Mouse (Mus musculus): ENCODE results near the gene Pdzd2.

Pdzd2 gene

DNA sequence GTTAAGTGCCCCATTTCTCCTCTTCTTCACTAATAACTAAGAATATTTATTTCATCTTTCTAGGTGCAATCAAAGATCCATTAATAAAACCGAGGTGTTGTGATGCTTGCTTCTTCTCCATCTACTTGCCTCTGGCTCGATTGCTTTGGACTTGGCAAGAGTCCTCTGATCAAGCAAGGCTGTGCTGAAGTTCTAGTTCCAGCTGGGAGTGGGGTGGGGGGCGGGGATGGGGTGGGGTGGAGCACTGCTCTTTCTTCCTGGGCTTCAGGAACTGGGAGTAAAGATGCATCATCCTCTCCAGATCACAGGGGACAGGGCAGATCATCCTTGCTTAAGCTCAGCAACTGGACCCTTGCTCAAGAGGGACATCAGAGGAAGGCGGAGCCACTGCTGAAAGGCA is 5.5 kb downstream of the Pdzd2 start:
- in situ Hi-C loops (cut with MboI, MseI) = no loop called here

DNA sequence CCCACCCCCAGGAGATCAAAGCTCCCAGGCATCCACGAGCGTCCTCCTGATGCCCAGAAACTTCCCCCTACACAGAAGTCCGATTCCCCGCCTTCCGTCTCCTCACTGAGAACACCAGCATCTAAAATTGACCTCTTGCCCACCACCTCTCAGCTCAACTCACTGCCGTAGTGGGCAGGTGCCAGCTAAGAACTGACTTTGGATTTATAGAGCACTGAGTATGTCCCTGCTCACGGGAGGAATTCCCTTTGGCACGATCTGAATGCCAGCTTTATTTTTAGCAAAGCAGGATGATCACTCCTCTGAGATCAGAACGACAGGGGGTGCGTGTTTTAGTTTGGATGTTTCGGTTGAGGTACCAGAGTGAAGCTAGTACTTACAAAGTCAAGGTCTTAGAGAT is 7.1 kb downstream of the Pdzd2 start:
- in situ Hi-C loops (cut with MboI, MseI) = no loop called here

DNA sequence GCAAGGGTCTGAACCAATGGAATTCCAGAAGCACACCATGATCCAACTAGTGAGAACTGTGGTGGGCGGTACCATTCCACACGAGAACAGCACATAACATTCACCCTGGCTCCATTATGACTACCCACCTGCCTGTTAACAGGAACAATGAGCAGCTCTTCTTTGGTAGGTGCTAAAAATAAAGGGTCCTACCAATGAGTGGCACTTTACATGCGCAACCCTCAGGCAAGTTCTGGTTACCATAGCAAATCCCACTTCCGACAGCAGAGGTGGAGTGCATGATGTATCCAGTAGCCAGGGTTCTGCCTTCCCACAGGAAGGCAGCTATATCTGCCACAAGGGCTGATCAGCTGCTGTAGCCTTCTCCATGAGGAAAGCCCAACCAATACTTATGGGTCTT is 11.3 kb downstream of the Pdzd2 start:
- in situ Hi-C loops (cut with MboI, MseI) = no loop called here

DNA sequence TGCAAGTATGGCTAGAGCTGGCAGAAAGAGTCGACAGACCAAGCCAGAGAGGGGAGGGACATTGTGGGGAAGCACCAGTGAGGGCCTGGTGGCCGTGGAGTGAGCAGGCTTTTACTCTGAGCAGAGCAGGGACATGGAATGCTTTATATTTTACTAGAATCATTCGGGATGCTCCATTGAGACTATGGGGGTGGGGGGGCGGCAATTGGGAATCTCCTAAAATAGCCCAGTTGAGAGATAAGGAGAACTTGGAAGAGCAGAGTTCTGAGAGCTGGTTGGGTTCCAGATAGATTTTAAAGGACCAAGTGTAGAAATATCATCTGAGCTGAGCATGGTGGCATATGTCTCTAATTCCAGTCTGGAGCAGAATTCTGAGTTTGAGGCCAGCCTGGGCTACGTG is 14.5 kb downstream of the Pdzd2 start:
- in situ Hi-C loops (cut with MboI, MseI) = no loop called here

DNA sequence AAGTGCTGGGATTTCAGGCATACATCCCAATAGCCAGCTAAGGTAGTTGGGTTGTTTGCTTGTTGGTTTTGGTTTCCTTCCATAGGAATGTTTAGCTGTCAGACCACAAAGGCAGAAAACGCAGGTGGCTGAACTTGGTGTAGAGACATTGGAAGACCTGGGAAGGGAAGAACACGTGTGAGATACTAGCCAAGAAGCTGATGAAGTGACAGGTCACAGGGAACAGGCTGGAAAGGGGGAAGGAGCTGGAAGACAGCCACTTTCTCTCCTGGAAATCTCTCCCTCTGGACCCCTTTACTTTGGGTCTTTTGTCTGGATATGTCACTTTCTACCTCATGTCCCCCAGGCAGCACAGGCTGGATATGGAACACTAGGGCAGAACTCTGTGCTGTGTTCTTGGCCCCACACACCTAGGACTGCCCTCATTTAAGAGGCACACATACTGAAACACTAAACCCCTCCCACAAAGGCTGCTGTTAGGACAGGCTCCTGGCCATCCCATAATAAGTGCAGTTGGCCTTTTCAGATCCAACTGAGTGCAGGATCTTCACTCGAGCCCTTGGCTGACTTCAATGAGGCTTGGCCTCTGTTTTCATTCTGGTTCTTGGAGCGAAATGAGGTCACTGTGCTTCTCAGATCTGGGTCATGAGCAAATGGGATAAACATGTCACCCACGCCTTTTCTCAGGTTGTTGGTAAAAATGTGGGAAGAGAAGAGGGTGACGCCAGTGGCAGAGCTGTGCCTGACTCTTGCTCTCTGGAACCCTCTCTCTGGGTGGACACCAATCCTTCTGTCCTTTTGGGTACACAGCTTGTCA is 17.8 kb downstream of the Pdzd2 start:
- in situ Hi-C loops (cut with MboI, MseI) = no loop called here

DNA sequence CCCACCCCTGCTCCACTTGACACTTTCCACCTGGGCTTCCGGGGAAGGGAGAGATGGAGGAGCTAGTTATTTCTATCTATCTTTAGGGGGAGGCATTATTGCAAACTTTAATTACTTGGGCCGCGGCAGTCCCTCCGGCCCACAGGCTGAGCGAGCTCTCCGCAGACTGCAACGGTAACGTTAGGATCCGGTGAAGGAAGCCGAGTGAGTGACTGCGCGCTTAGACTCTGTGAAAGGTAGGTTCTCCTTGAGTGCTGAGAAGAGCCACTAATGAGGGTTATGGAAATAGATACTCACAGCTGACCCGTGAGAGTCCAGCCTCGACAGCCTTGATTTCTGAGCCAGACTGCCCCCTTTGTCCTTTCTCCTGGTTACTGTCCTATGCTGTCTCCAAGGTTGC is 20.9 kb downstream of the Pdzd2 start:
- in situ Hi-C loops (cut with MboI, MseI) = no loop called here

DNA sequence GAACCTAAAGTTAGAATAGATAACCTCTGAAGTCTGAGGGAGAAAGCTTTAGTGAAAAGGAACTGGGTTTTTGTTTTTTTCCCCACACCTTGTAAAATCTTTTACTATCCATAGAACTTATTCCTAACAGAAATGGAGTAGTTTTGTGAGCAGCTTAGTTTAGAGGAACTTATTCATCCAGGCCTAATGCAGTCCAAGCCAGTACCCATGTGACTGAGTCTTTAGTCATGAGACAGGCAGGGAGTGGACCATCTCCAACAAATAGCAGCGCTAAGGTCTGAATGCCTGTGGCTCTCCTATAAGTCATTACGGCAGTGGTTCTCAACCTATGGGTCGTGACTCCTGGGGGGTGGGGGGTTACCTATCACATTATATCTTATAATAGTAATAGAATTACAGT is 22.3 kb downstream of the Pdzd2 start:
- in situ Hi-C loops (cut with MboI, MseI) = no loop called here

DNA sequence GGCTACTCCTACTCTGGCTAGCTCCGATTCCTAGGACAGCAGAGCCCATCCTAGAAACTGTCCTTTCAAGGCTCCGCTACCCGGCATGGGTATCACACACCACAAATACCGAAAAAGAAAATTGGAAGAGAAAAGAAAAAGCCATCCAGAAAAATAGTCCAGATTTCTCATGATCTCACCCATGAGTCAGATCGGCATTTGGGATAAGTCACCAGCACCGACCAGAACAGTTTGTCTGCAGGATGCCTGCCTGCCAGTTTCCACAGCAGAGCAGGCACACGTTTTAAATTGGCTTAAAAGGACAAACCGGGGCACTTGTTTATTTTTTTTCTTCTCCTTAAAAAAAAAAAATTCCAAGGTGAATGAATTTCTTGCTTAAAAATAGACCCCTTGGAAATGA is 22.8 kb downstream of the Pdzd2 start:
- in situ Hi-C loops (cut with MboI, MseI) = no loop called here

DNA sequence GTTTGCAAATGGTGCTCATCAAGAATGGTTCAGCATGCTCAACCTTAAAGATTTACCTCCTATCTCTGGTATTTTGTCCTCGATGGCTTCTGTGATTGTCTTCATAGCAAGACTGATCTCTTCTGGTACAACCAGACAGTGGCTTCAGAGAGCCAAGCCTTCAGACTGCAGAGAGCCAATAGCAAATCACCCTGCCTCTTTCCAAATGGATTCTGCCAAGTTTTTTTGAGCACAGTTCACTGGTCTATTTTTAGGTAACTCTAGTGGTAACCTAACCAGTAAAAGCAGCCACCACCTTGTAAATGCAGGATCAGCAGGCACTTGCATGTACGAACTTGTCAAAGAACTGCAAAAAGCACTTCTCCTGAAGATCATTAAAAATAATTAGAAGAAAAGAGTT is 25.4 kb downstream of the Pdzd2 start:
- in situ Hi-C loops (cut with MboI, MseI) = no loop called here

DNA sequence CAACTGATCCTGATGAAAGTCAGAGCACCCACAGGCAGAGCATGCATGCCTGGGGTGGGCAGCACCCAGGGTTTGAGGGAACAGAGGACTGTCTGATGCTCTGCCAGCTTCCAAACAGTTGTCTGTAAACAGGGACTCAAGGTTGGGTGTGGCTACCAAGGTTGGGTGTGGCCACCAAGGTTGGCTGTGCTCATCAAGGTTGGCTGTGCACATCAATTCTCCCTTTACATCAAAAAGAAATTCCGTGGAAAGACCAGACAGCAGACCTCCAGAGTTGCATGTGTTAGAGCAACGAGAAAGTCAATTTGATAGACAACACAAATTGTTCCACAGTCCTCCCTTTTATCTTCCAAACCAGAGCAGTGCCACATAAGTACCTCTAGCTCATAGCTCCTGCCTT is 26.5 kb downstream of the Pdzd2 start:
- in situ Hi-C loops (cut with MboI, MseI) = no loop called here

DNA sequence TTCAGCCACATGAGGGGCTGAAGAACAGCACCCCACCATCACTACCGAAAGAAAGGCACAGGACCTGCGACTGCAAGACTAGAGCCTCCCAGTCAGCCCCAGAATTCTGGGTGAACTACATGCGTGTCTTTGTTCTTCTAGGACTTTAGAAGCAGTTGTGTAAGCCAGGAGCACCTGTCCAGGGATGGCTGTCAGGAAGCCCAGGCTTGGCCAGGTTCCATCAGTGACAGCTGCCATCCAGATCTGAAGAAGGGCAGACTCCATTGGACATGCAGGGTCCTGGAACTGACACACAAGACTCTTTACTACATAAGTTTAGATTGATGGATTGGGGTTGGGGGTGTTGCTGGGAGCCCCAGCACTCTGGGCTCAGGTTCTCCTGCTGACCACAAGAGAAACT is 29.7 kb downstream of the Pdzd2 start:
- in situ Hi-C loops (cut with MboI, MseI) = no loop called here

DNA sequence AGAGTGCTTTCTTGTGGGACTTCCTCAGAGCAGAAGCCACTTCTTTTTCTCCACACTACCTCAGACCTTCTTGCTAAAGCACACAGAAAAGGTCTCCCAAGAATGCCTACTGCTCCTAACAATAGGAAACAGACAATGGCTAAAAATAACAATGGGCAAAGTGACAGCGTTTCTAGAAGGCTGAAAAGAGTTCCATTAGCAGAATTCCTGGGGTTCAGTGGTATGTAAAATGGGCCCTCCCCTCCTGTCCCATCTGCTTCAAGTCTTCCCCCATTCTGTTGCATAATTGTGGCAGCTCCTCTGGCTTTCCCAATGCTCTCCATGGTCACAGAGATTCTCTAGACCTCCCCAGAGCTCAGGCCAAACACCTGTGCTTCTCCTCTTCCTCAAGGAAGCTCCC is 31.4 kb downstream of the Pdzd2 start:
- in situ Hi-C loops (cut with MboI, MseI) = no loop called here

DNA sequence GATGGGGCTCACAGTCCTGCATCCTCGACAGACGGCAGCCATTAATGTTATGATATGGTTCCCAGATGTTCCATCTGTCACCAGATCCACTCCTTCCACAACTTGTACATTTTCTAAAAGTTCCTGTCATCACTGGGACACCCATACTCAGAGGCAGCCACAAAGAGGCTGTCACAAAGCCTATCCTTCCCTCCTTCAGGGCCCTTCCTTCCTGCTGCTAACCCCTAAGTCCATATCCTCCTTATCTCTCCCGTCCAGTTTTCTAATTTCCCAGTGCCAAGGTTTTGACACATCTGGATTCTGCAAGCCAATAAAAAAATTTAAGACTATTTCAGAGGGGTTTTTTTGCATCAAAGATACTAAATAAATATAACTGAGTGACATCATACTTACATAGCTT is 32.8 kb downstream of the Pdzd2 start:
- in situ Hi-C loops (cut with MboI, MseI) = no loop called here

DNA sequence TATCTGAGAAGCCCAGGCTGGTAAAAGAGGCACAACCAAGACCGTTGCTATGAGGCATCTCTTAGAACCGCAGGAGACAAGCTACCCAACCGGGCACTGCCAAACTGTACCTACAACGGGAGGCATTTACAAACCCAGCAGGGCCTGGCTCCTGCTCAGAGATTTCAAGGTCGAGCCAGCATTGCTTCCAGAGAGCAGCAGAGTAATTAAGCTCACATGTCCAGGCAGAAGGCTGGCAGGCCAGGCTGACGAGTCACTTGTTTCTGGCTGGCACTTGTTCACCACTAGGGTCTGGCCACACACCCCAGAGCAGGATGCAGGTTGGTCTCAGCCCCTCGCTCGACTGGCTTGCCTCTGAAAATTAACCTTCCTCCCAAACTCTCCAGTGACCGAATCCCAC is 39.4 kb downstream of the Pdzd2 start:
- in situ Hi-C loops (cut with MboI, MseI) = no loop called here

DNA sequence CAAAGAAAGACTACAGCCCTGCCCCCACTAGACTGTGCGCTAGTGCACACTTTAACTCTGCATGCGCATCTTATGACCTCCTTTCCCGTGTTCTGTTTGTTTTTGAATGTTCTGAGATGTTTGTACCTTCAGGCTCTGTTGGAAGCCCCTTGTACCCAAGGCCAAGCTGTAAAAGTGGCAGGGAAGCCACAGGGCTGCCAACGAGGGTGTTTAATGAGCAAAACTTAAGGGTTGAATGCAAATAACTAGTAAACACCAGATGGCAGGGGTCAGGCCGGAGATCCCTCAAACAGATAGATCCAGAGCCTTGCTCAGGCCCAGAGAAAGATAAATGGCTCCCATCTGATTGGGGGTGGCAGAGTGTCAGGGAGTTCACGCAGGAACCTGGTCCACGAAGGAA is 42.0 kb downstream of the Pdzd2 start:
- in situ Hi-C loops (cut with MboI, MseI) = no loop called here

DNA sequence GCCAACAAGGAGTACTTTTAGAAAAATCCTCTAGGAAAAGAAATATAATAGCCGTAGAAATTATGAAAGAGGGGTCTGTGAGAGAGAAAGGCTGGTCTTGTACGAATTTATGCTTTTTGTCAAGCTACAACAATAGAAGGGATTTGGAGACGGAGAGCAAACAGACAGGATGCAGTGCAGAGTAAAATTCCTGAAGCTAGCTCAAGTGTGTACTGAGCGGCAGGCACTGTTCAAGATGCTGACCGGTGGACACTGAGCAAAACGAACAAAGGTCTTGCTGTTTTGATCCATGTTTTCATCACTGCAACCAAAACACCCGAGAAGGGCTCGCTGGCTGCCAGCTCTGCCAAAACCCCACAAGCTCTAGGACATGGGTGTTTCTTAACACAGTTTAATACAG is 42.8 kb downstream of the Pdzd2 start:
- in situ Hi-C loops (cut with MboI, MseI) = no loop called here

DNA sequence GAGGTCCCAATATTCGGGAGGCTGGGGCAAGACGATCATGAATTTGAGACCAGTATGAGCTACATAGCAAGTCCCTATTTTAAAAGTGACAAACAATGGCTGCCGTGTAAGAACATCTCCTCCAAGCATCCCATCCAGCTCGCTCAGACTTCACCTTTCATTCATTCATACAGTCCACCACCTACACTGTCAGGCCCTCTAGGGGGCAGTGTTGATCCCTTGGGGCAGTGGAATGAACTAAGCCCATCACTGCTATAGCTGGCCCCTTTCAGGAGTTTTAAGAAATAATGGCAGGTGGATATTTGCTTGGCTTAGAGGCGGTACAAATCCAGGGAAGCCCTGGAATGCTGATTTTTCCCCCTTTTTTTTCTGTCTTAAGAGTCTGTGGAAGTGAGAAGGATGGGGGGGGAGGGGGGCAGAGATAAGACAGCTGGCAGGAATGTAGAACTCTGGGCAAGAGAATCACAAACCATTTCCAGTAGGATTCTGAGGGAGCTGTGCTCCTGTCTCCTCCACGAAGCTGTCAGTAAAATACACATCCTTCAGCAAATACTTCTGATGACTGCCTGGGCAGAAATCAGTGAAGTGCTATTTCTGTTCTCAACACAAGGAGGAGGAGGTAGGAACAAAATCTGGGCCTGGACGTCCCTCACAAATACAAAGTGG is 49.9 kb downstream of the Pdzd2 start:
- in situ Hi-C loops (cut with MboI, MseI) = no loop called here

DNA sequence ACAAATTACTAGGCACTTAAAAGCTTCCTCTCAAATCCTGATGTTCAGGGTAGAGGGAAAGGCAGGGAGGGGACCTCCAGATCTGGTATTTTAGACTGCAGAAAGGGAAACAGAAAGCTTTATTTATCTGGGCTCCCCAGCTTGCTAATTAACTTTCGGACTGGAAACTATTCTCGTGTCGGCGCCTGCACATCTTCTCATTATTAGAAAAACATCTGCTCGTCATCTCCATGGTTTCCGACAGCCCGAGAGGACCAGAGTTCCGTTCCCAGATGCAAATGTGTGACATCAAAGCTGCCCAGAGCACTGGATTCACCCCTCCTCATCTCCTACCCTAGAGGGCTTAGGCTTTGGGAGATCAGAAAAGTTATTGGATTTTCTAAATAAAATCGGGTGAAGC is 57.2 kb downstream of the Pdzd2 start:
- in situ Hi-C loops (cut with MboI, MseI) = no loop called here

DNA sequence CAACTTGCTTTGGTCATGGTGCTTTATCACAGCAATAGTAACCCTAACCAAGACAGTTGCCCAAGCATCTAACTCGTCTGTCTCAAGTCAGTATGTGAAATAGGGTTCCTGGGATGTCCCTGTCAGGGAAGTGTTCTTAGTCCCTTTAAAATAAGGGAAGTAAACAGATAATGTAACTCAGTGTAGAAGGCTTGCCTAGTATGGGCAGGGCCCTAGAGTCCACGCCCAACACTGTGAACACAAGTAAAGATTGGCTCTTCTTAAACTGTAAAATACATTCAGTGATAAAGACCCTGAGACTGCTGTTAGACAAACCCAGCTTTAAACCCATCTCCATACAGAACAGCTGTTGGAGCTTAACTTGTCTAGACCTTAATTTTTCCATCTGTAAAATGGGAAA is 57.8 kb downstream of the Pdzd2 start:
- in situ Hi-C loops (cut with MboI, MseI) = no loop called here

DNA sequence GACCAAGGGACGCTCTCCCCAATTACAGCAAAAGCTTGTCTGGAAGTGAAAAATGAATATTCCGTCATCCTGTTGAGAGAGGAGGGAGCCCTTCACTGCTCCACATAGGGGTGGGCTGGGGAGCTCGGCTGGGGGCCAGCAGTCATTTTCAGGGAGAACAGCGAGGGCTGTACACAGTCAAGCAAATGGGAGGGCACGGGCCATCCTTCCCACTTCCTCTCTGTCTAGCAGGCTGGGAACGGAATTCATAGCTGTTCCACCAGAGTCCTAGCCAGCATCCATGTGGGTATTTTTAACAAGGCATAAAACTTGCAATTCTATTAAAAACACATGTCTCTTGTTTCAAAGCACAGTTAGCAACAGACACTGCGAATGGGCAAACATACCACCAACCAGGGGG is 59.0 kb downstream of the Pdzd2 start:
- in situ Hi-C loops (cut with MboI, MseI) = no loop called here

DNA sequence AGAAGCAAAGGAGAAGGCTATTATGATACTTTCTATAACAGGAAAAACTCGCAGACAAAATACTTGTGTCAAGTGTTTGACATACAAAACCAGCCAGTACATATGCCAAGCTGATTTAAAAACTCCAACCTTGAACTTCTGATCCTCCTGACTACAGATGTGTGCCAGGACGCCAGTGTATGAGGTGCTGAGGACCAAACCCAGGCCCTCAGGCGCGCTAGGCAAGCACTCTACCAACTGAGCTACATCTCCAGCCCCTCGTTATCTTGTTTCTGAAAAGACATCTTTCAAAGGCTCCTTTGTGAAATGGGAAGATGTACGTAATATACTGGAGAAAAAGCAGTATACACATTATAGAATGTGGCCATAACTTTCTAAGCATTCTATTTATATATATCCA is 59.7 kb downstream of the Pdzd2 start:
- in situ Hi-C loops (cut with MboI, MseI) = no loop called here

DNA sequence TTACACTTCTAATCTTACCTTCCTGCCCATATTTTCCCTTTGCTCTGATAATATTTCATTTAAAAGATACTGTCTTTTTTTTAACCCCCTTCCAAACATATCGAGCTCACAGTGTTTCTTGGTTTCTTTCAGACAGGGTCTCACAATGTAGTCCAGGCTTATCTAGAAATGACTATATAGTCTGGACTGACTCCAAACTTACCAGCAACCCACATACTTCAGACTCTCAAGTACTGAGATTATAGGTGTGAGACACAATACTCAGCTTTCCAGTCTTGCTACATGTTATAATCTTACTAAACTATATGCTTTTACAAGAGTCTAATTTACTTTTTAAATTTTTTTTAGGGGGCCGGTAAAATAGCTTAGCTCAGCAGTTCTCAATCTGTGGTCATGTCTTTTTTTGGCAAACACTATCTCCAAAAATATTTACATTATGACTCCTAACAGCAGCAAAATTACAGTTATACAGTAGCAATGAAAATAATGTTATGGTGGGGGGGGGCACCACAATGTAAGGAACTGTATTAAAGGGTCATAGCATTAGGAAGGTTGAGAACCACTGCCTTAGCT is 61.1 kb downstream of the Pdzd2 start:
- in situ Hi-C loops (cut with MboI, MseI) = no loop called here

DNA sequence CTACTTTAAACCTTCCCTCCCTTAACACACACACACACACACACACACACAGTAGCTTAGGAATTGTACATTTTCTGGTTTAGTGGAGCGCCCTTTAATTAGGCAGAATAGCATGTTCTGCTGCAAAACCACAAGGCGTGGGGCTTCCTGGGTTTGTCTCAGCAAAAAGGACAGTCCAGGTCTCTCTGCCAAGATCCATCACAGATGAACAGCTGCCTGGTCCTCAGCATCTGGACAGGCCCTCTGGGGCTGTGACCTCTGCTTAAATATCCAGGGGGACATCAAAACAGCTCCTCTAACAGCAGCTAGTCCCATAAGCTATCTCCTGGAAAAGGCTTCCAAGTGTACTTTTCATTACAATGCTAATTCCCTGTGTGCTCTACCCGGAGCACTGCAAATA is 64.4 kb downstream of the Pdzd2 start:
- in situ Hi-C loops (cut with MboI, MseI) = no loop called here

All from T-helper 1 cell (primary cell).